Mouse (Mus musculus): ENCODE results near the gene Cd86. TPM values are rescaled to one million over a fixed set of nuclear protein-coding genes. Genes with fewer than 3 reads are reported as not detected.
A peak's percentile ranks its signal among the peaks of the same experiment; 100 is the strongest.

Gene Cd86
- total and polyA plus RNA-seq, 2 experiments from 2014 or later = 1.6 to 2.1 TPM

- no peaks in the 10 kb centered on the region for H3K36me3 ChIP-seq (ENCODE audit: insufficient read depth)
- no peaks in the 10 kb centered on the region for H3K27me3 ChIP-seq (ENCODE audit: insufficient read depth, low read length)
- no peak overlapping the region for H3K4me2 ChIP-seq (ENCODE audit: low read depth)
- no peak overlapping the region for H3K27ac ChIP-seq (ENCODE audit: low read depth, low read length)
- WGBS = 93% methylated on average over 8 of the region's 8 CpGs
- H3K9me3 ChIP-seq (ENCODE audit: low read length) = no peaks in the 10 kb centered on the region
- DNase-seq = no peak
- TF ChIP-seq CTCF (IDR thresholded peaks at IDR 0.05; ENCODE audit: low read depth) = no peak
- no peaks in the 10 kb centered on the region for H3K4me1 ChIP-seq (ENCODE audit: insufficient read depth)
- ATAC-seq = no peak
- H3K4me3 ChIP-seq (ENCODE audit: low read depth, low read length) = no peak overlapping the region
- H3K9ac ChIP-seq = no peak overlapping the region
Measured at GRCm38 (mm10) chr16:36632229-36632628, 33.7 kb downstream of the Cd86 start.

GRCm38 (mm10) chr16:36631607-36632006 lies 34.3 kb downstream of the Cd86 start:
- Histone ChIP-seq H3K4me1 (ENCODE audit: insufficient read depth) (no peaks in the 10 kb centered on the region), H3K36me3 (ENCODE audit: insufficient read depth) (no peaks in the 10 kb centered on the region), H3K27ac (ENCODE audit: low read depth, low read length) (no peak overlapping the region), H3K4me3 (ENCODE audit: low read depth, low read length) (no peak overlapping the region), H3K9me3 (ENCODE audit: low read length) (no peaks in the 10 kb centered on the region), H3K9ac (no peak overlapping the region), H3K27me3 (ENCODE audit: insufficient read depth, low read length) (no peaks in the 10 kb centered on the region), H3K4me2 (ENCODE audit: low read depth) (no peak overlapping the region)
- 90% methylated on average over 5 of the region's 5 CpGs for WGBS
- no peak for ATAC-seq
- TF ChIP-seq CTCF (IDR thresholded peaks at IDR 0.05; ENCODE audit: low read depth) = no peak
- DNase-seq = no peak

- 96% methylated on average over 1 of the region's 1 CpGs for whole genome bisulfite sequencing
- no peaks in the 10 kb centered on the region for H3K9me3 ChIP-seq (ENCODE audit: low read length)
- H3K27ac ChIP-seq (ENCODE audit: low read depth, low read length) = no peak overlapping the region
- no peak overlapping the region for H3K4me3 ChIP-seq (ENCODE audit: low read depth, low read length)
- no peaks in the 10 kb centered on the region for H3K27me3 ChIP-seq (ENCODE audit: insufficient read depth, low read length)
- DNase-seq = no peak
- no peaks in the 10 kb centered on the region for H3K36me3 ChIP-seq (ENCODE audit: insufficient read depth)
- H3K4me1 ChIP-seq (ENCODE audit: insufficient read depth) = no peaks in the 10 kb centered on the region
- no peak for ATAC-seq
- no peak overlapping the region for H3K9ac ChIP-seq
- no peak for TF ChIP-seq CTCF (IDR thresholded peaks at IDR 0.05; ENCODE audit: low read depth)
- H3K4me2 ChIP-seq (ENCODE audit: low read depth) = no peak overlapping the region
Measured at GRCm38 (mm10) chr16:36627740-36628139, 38.1 kb downstream of the Cd86 start.

- Histone ChIP-seq H3K4me2 (ENCODE audit: low read depth) (no peak overlapping the region), H3K4me3 (ENCODE audit: low read depth, low read length) (no peak overlapping the region), H3K9ac (no peak overlapping the region), H3K9me3 (ENCODE audit: low read length) (no peaks in the 10 kb centered on the region), H3K27me3 (ENCODE audit: insufficient read depth, low read length) (no peaks in the 10 kb centered on the region), H3K4me1 (ENCODE audit: insufficient read depth) (no peaks in the 10 kb centered on the region), H3K27ac (ENCODE audit: low read depth, low read length) (no peak overlapping the region), H3K36me3 (ENCODE audit: insufficient read depth) (no peaks in the 10 kb centered on the region)
- ATAC-seq = no peak
- no peak for DNase-seq
- 89% methylated on average over 5 of the region's 5 CpGs for WGBS
- TF ChIP-seq CTCF (IDR thresholded peaks at IDR 0.05; ENCODE audit: low read depth) = no peak
Measured at GRCm38 (mm10) chr16:36626567-36627197, 39.2 kb downstream of the Cd86 start.

GRCm38 (mm10) chr16:36625909-36626308 lies 40.0 kb downstream of the Cd86 start:
- TF ChIP-seq CTCF (IDR thresholded peaks at IDR 0.05; ENCODE audit: low read depth) = no peak
- Histone ChIP-seq H3K9me3 (ENCODE audit: low read length) (no peaks in the 10 kb centered on the region), H3K36me3 (ENCODE audit: insufficient read depth) (no peaks in the 10 kb centered on the region), H3K4me1 (ENCODE audit: insufficient read depth) (no peaks in the 10 kb centered on the region), H3K27ac (ENCODE audit: low read depth, low read length) (no peak overlapping the region), H3K4me2 (ENCODE audit: low read depth) (no peak overlapping the region), H3K4me3 (ENCODE audit: low read depth, low read length) (no peak overlapping the region), H3K27me3 (ENCODE audit: insufficient read depth, low read length) (no peaks in the 10 kb centered on the region), H3K9ac (no peak overlapping the region)
- 100% methylated on average over 1 of the region's 1 CpGs for WGBS
- ATAC-seq (no peak), DNase-seq (no peak)

GRCm38 (mm10) chr16:36622320-36622719 lies 43.6 kb downstream of the Cd86 start:
- Histone ChIP-seq H3K4me1 (ENCODE audit: insufficient read depth) (no peaks in the 10 kb centered on the region), H3K9ac (no peak overlapping the region), H3K4me2 (ENCODE audit: low read depth) (no peak overlapping the region), H3K36me3 (ENCODE audit: insufficient read depth) (no peaks in the 10 kb centered on the region), H3K4me3 (ENCODE audit: low read depth, low read length) (no peak overlapping the region), H3K9me3 (ENCODE audit: low read length) (no peaks in the 10 kb centered on the region), H3K27me3 (ENCODE audit: insufficient read depth, low read length) (no peaks in the 10 kb centered on the region), H3K27ac (ENCODE audit: low read depth, low read length) (no peak overlapping the region)
- peak; percentile 43 for TF ChIP-seq CTCF (IDR thresholded peaks at IDR 0.05; ENCODE audit: low read depth)
- ATAC-seq (no peak), DNase-seq (no peak)
- 93% methylated on average over 3 of the region's 3 CpGs for WGBS

GRCm38 (mm10) chr16:36621108-36621507 lies 44.8 kb downstream of the Cd86 start:
- H3K9me3 ChIP-seq (ENCODE audit: low read length) = no peaks in the 10 kb centered on the region
- no peak for TF ChIP-seq CTCF (IDR thresholded peaks at IDR 0.05; ENCODE audit: low read depth)
- no peak overlapping the region for H3K4me2 ChIP-seq (ENCODE audit: low read depth)
- H3K9ac ChIP-seq = no peak overlapping the region
- peak; percentile 17 for DNase-seq
- no peaks in the 10 kb centered on the region for H3K27me3 ChIP-seq (ENCODE audit: insufficient read depth, low read length)
- WGBS = 69% methylated on average over 3 of the region's 3 CpGs
- no peaks in the 10 kb centered on the region for H3K4me1 ChIP-seq (ENCODE audit: insufficient read depth)
- no peak overlapping the region for H3K4me3 ChIP-seq (ENCODE audit: low read depth, low read length)
- H3K36me3 ChIP-seq (ENCODE audit: insufficient read depth) = no peaks in the 10 kb centered on the region
- no peak overlapping the region for H3K27ac ChIP-seq (ENCODE audit: low read depth, low read length)
- 0 out of 2 replicates have a peak, but pooled peaks have one; percentile 10 for ATAC-seq

All from forebrain, postnatal 0 days (tissue).